Mouse (Mus musculus) CH12.LX (cell line): Measurements from ENCODE around the gene Ctdsp1. TPM values are rescaled to one million over a fixed set of nuclear protein-coding genes. Genes with fewer than 3 reads are reported as not detected.

ENCODE experiments used
- DNase-seq: peaks from one replicate; pipeline ENCODE4 v3.0.0-alpha.2; 2013; ENCODE audit errors: extremely low read depth
- H3K27ac ChIP-seq: 2 replicates; pipeline ENCODE4 v1.5.1; 2012; ENCODE audit warnings: low read depth, mild to moderate bottlenecking, control low read depth, moderate library complexity; ENCODE audit not compliant: insufficient read depth
- H3K27me3 ChIP-seq: replicated peaks from 2 replicates; pipeline ENCODE3; 2012; ENCODE audit warnings: inconsistent platforms
- H3K36me3 ChIP-seq, 2 experiments: replicated peaks in 1 of 2; 2 replicates each; pipeline versions ENCODE3 to v1.6.1; 2012; ENCODE audit warnings: inconsistent platforms in 1 of 2, low read length in 1 of 2, mild to moderate bottlenecking in 1 of 2, mixed read lengths in 1 of 2, moderate library complexity in 1 of 2; ENCODE audit not compliant: control insufficient read depth in 1 of 2, insufficient read depth in 1 of 2
- H3K4me1 ChIP-seq, 2 experiments: 2 replicates each; pipeline ENCODE4 v1.6.1; 2012; ENCODE audit warnings: inconsistent platforms in 1 of 2, moderate library complexity in 1 of 2; ENCODE audit not compliant: insufficient read depth in 2 of 2, control insufficient read depth in 1 of 2
- H3K4me2 ChIP-seq: 2 replicates; pipeline ENCODE4 v1.6.1; 2012; ENCODE audit warnings: low read depth, mild to moderate bottlenecking, control low read depth; ENCODE audit not compliant: poor library complexity, insufficient read depth, severe bottlenecking
- H3K4me3 ChIP-seq, 3 experiments: fragments of 150-350 bp in 1 of 3; sonication (generic) in 1 of 3; replicated peaks in 1 of 3; 2 replicates each; pipeline versions ENCODE3 to v1.5.1; 2011 to 2012; ENCODE audit warnings: low read depth in 2 of 3, low read length in 2 of 3, mild to moderate bottlenecking in 2 of 3, moderate library complexity in 2 of 3, control low read depth in 1 of 3, improper control_type of control experiment in 1 of 3, inconsistent platforms in 1 of 3, mixed read lengths in 1 of 3; ENCODE audit not compliant: poor library complexity in 1 of 3
- H3K79me2 ChIP-seq: replicated peaks from 2 replicates; pipeline ENCODE4 v1.6.1; 2012; ENCODE audit warnings: mild to moderate bottlenecking, moderate library complexity; ENCODE audit not compliant: control insufficient read depth, poor library complexity, insufficient read depth, severe bottlenecking; ENCODE audit errors: extremely low read depth
- H3K9ac ChIP-seq: 2 replicates; pipeline ENCODE4 v1.6.1; 2012; ENCODE audit warnings: low read depth, mild to moderate bottlenecking, control low read depth, moderate library complexity; ENCODE audit not compliant: insufficient read depth
- H3K9me3 ChIP-seq: replicated peaks from 2 replicates; pipeline ENCODE3; 2012; ENCODE audit warnings: low read length, inconsistent platforms, mixed read lengths
- BHLHE40 ChIP-seq: IDR thresholded peaks from 2 replicates; pipeline ENCODE4 v1.6.1; 2011; ENCODE audit warnings: mild to moderate bottlenecking, low read depth, low read length, improper control_type of control experiment
- CHD1 ChIP-seq: IDR thresholded peaks from 2 replicates; pipeline ENCODE4 v1.6.1; 2012; ENCODE audit warnings: low read depth, low read length, improper control_type of control experiment, inconsistent platforms
- CHD2 ChIP-seq: IDR thresholded peaks from 2 replicates; pipeline ENCODE4 v1.6.1; 2011; ENCODE audit warnings: low read length, improper control_type of control experiment
- CTCF ChIP-seq, 2 experiments: IDR thresholded peaks in 1 of 2; conservative IDR thresholded peaks in 1 of 2; 2 replicates each; pipeline ENCODE4 v1.5.1; 2011 to 2012; ENCODE audit warnings: low read depth in 2 of 2, low read length in 2 of 2, improper control_type of control experiment in 1 of 2, inconsistent platforms in 1 of 2, mild to moderate bottlenecking in 1 of 2, moderate library complexity in 1 of 2
- E2F4 ChIP-seq: IDR thresholded peaks from 2 replicates; pipeline ENCODE4 v1.6.1; 2011; ENCODE audit warnings: low read depth, low read length, improper control_type of control experiment; ENCODE audit not compliant: insufficient replicate concordance
- EP300 ChIP-seq: IDR thresholded peaks from 2 replicates; pipeline ENCODE4 v1.6.1; 2011; ENCODE audit warnings: low read length, improper control_type of control experiment
- ETS1 ChIP-seq: conservative IDR thresholded peaks from 2 replicates; pipeline ENCODE4 v1.6.1; 2012; ENCODE audit warnings: low read depth, mild to moderate bottlenecking, inconsistent platforms, low read length, improper control_type of control experiment, moderate library complexity
- IRF4 ChIP-seq: IDR thresholded peaks from 2 replicates; pipeline ENCODE4 v1.6.1; 2014; ENCODE audit warnings: low read depth, mild to moderate bottlenecking, inconsistent platforms, low read length, improper control_type of control experiment
- JUND ChIP-seq: conservative IDR thresholded peaks from 2 replicates; pipeline ENCODE4 v1.6.1; 2011; ENCODE audit warnings: low read depth, low read length, improper control_type of control experiment
- MAFK ChIP-seq: IDR thresholded peaks from 2 replicates; pipeline ENCODE4 v1.6.1; 2011; ENCODE audit warnings: low read length, improper control_type of control experiment; ENCODE audit not compliant: insufficient replicate concordance
- NRF1 ChIP-seq: IDR thresholded peaks from 2 replicates; pipeline ENCODE4 v1.6.1; 2014; ENCODE audit warnings: low read depth, mild to moderate bottlenecking, inconsistent platforms, low read length, improper control_type of control experiment, moderate library complexity
- POLR2A ChIP-seq: IDR thresholded peaks from 2 replicates; pipeline ENCODE4 v1.6.1; 2011; ENCODE audit warnings: low read depth, mild to moderate bottlenecking, improper control_type of control experiment, low read length
- RAD21 ChIP-seq: IDR thresholded peaks from 2 replicates; pipeline ENCODE4 v1.6.1; 2011; ENCODE audit warnings: low read depth, mild to moderate bottlenecking, low read length, improper control_type of control experiment, moderate library complexity
- RCOR1 ChIP-seq: conservative IDR thresholded peaks from 2 replicates; pipeline ENCODE4 v1.6.1; 2012; ENCODE audit warnings: low read depth, mild to moderate bottlenecking, inconsistent platforms, low read length, improper control_type of control experiment
- SIN3A ChIP-seq: IDR thresholded peaks from 2 replicates; pipeline ENCODE4 v1.6.1; 2012; ENCODE audit warnings: low read length, improper control_type of control experiment, inconsistent platforms
- SMC3 ChIP-seq: IDR thresholded peaks from 2 replicates; pipeline ENCODE4 v1.6.1; 2011; ENCODE audit warnings: low read depth, low read length, improper control_type of control experiment
- TBP ChIP-seq: conservative IDR thresholded peaks from 2 replicates; pipeline ENCODE4 v1.6.1; 2011; ENCODE audit warnings: low read depth, low read length, improper control_type of control experiment
- TCF12 ChIP-seq: IDR thresholded peaks from 2 replicates; pipeline ENCODE4 v1.6.1; 2014; ENCODE audit warnings: low read depth, mild to moderate bottlenecking, inconsistent platforms, low read length, improper control_type of control experiment
- USF2 ChIP-seq: conservative IDR thresholded peaks from 2 replicates; pipeline ENCODE4 v1.6.1; 2011; ENCODE audit warnings: low read depth, low read length, improper control_type of control experiment
- ZC3H11A ChIP-seq: IDR thresholded peaks from 2 replicates; pipeline ENCODE4 v1.6.1; 2012; ENCODE audit warnings: low read depth, mild to moderate bottlenecking, inconsistent platforms, low read length, improper control_type of control experiment
- ZKSCAN1 ChIP-seq: IDR thresholded peaks from 2 replicates; pipeline ENCODE4 v1.6.1; 2012; ENCODE audit warnings: low read depth, inconsistent platforms, low read length, improper control_type of control experiment, borderline replicate concordance
- ZNF384 ChIP-seq: IDR thresholded peaks from 2 replicates; pipeline ENCODE4 v1.6.1; 2012; ENCODE audit warnings: low read depth, low read length, improper control_type of control experiment, inconsistent platforms
- dilution Hi-C: fragments of 300-500 bp; cut with MboI; formaldehyde crosslinking; loops from 2 replicates; pipeline ENCODE4 v1.14.3; 2020; ENCODE audit warnings: low sequenced_read_pairs; ENCODE audit not compliant: extremely low pct_unique_long_range_greater_than_20kb, extremely low pct_ligation_motif_present
- in situ Hi-C: fragments of 300-500 bp; cut with MboI; formaldehyde crosslinking; loops from 3 replicates; pipeline ENCODE4 v1.14.3; 2019; ENCODE audit warnings: low sequenced_read_pairs, low pct_ligation_motif_present, low pct_unique_long_range_greater_than_20kb, mixed read lengths
- polyA plus RNA-seq: library from polyadenylated mRNA; unstranded; fragments of >175 nt; gene quantifications from 2 replicates; pipeline ENCODE4 v1.2.1, GENCODE M21; 2012; ENCODE audit warnings: low read depth; ENCODE audit not compliant: insufficient read length
- total RNA-seq, 2 experiments: library from RNA; depleted of rRNA; stranded (reverse); fragments of 300-350 nt in 1 of 2; fragments of >200 nt in 1 of 2; gene quantifications; 2 replicates each; pipeline ENCODE4 v1.2.3; 2012 to 2014

Gene Ctdsp1
- total and polyA plus RNA-seq, 3 experiments, result 14.4 to 65.8 (median 23.4) TPM

DNA sequence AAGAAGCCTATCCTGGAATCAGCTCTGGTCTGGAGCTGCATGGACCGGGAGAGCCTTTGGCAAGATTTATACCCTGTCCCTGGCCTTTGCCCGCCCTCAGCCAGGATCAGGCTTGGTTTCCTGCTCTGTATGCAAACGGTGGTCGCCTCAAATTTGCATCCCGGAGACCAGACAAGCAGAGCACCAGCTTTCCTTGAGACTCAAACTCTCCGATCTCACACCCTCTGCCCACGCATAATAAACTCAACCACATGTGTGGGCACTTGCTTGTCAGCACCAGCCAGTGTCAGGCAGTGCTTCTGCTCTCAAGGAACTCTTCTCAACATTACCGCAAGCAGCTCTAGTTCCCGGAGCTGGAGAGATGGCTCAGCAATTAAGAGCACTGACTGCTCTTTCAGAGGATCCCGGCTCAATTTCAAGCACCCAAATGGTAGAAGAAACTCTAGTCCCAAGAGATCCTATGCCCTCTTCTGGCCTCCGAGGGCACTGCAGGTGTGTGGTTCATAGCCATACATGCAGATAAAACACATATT, 6.7 kb downstream of the Ctdsp1 start (continued):
- no peak for TF ChIP-seq CHD2
- TF ChIP-seq ZNF384, result no peak
- TF ChIP-seq E2F4, result no peak
- peak; percentile 50 for TF ChIP-seq ETS1
- peak; percentile 29 to 50 for TF ChIP-seq CTCF (conservative IDR thresholded peaks at IDR 0.05 in 1 of 2, IDR thresholded peaks at IDR 0.05 in 1 of 2; ENCODE audit: low read depth in 2 of 2, low read length in 2 of 2)
- TF ChIP-seq SMC3, result peak; percentile 36

DNA sequence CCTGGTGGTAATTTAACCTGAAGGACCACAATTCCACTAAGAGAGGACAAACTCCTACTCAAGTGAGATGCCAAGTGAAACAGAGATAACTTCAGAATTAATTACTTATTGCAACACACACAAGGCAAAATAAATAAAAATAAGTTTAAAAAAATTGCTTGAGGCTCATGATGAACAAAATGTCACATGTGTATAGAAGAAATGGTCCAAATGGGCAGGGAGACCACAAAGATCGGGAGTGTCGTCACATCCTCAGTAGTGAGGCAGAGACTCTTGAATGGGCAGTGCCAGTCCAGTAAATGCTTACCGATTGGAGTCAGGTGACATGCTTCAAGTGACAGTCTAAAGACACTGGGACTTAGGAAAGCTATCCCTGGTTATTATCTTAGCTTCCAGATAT, 9.2 kb downstream of the Ctdsp1 start:
- Histone ChIP-seq H3K36me3 (no peaks in the 10 kb centered on the region), H3K4me2 (no peak overlapping the region), H3K9ac (no peak overlapping the region), H3K9me3 (no peaks in the 10 kb centered on the region), H3K4me3 (no peak overlapping the region), H3K27ac (no peak overlapping the region), H3K79me2 (no peaks in the 10 kb centered on the region), H3K27me3 (no peaks in the 10 kb centered on the region), H3K4me1 (peaks cover 0 to 14% of the 10 kb centered on the region in 2 experiments; a peak in 2 of 4 replicates)
- in situ Hi-C loops (no loop called here), dilution Hi-C loops (no loop called here)
- DNase-seq, result no peak
- TF ChIP-seq JUND (no peak), BHLHE40 (no peak), MAFK (no peak), ZKSCAN1 (no peak), USF2 (no peak), CHD1 (no peak), POLR2A (no peak), CTCF (conservative IDR thresholded peaks at IDR 0.05 in 1 of 2, IDR thresholded peaks at IDR 0.05 in 1 of 2; ENCODE audit: low read depth in 2 of 2, low read length in 2 of 2) (no peak), IRF4 (no peak), TCF12 (no peak), ZC3H11A (no peak)

DNA sequence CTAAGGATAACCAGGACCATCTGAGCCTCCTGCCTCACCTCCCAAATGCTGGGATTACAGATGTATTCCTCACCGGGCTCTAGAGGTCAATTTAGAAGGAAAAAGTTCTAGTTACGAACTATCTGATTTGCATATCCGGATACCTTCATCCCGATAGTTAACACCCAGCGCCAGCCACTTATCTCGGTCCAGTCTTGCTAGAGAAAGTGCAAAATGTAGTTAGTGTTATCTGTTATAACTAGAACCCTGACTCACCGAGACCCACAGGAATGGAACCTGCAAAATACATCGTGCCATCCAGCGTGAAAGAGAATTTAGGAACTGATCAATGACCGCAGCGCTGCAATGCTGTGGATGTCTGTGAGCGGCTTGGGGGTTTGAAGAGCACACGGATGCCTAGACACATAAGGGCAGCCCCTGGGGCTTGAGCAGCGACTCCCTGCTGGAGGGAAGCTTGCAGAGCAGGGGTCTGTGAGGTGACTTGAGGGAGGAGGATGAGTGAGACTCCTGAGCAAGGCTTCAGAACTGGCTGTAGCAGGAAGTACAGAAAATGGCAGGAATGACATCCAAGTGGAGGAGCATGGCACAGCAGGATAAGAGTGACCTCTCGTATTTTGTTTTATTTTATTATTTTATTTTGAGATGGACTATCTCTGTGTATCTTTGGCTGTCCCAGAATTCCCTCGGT, 9.8 kb downstream of the Ctdsp1 start:
- Histone ChIP-seq H3K27ac (no peak overlapping the region), H3K4me1 (peaks cover 0 to 14% of the 10 kb centered on the region in 2 experiments; a peak in 2 of 4 replicates), H3K9me3 (no peaks in the 10 kb centered on the region), H3K9ac (no peak overlapping the region), H3K4me3 (no peak overlapping the region), H3K4me2 (no peak overlapping the region), H3K79me2 (no peaks in the 10 kb centered on the region), H3K27me3 (no peaks in the 10 kb centered on the region), H3K36me3 (no peaks in the 10 kb centered on the region)
- in situ Hi-C loops, result no loop called here
- no peak for TF ChIP-seq ZNF384
- TF ChIP-seq CTCF (conservative IDR thresholded peaks at IDR 0.05 in 1 of 2, IDR thresholded peaks at IDR 0.05 in 1 of 2; ENCODE audit: low read depth in 2 of 2, low read length in 2 of 2), result no peak
- TF ChIP-seq TBP, result no peak
- TF ChIP-seq RCOR1, result no peak
- TF ChIP-seq SIN3A, result no peak
- TF ChIP-seq EP300, result no peak
- TF ChIP-seq RAD21, result no peak
- no peak for TF ChIP-seq NRF1
- no peak for DNase-seq
- dilution Hi-C loops, result no loop called here
